In genomic region chr9:107540420-107540819, GRCm38 (mm10) we compare ENCODE assay signal across 13 mouse cellular contexts. TPM values are rescaled to one million over a fixed set of nuclear protein-coding genes. Genes with fewer than 3 reads are reported as not detected.
DNase-seq lines count a peak whose midpoint lies in the region; ATAC-seq and TF ChIP-seq lines count a peak whose summit lies in the region.
"Had no signal": no experiment of that assay in that cellular context is flagged by ENCODE, and none has a peak within 500 bp of the region (broad histone marks: within the 10 kb centered on the region; RNA-seq: fewer than 3 reads in every experiment).

No protein-coding gene starts in this region.

- 0 out of 2 replicates have a peak overlapping the region, but pooled peaks have one; percentile 95 for H3K4me2 ChIP-seq in forebrain, embryonic 14.5 days (ENCODE audit: low read length)
- no peak overlapping the region for H3K4me2 ChIP-seq in forebrain, embryonic 13.5 days
- H3K4me2 ChIP-seq in kidney, postnatal 0 days (ENCODE audit: low read length): peak overlapping the region; percentile 95; the same call in 1 of the 2 replicates
- peak overlapping the region; percentile 91; the same call in 1 of the 2 replicates for H3K4me2 ChIP-seq in embryonic facial prominence, embryonic 15.5 days (replicated peaks)
- peak overlapping the region; percentile 87 for H3K4me2 ChIP-seq in midbrain, embryonic 13.5 days (replicated peaks)

- no peak overlapping the region for H3K9ac ChIP-seq in forebrain, embryonic 14.5 days (ENCODE audit: low read length)
- H3K9ac ChIP-seq in forebrain, embryonic 13.5 days: no peak overlapping the region
- H3K9ac ChIP-seq in kidney, postnatal 0 days (ENCODE audit: low read depth, low read length): no peak overlapping the region
- H3K9ac ChIP-seq in embryonic facial prominence, embryonic 15.5 days: no peak overlapping the region
- H3K9ac ChIP-seq in midbrain, embryonic 13.5 days (replicated peaks): peak overlapping the region; percentile 77

- H3K36me3 ChIP-seq in forebrain, embryonic 14.5 days (ENCODE audit: control insufficient read depth, insufficient read depth, low read length): peaks cover 52% of the 10 kb centered on the region
- H3K36me3 ChIP-seq in forebrain, embryonic 13.5 days (ENCODE audit: poor library complexity, severe bottlenecking): peaks cover 52% of the 10 kb centered on the region
- peaks cover 28% of the 10 kb centered on the region for H3K36me3 ChIP-seq in kidney, postnatal 0 days (ENCODE audit: insufficient read depth, low read length)
- H3K36me3 ChIP-seq in embryonic facial prominence, embryonic 15.5 days: peaks cover 55% of the 10 kb centered on the region
- peaks cover 53% of the 10 kb centered on the region for H3K36me3 ChIP-seq in midbrain, embryonic 13.5 days

- H3K27ac ChIP-seq in forebrain, embryonic 14.5 days (ENCODE audit: low read depth, low read length): no peak overlapping the region
- H3K27ac ChIP-seq in forebrain, embryonic 13.5 days: no peak overlapping the region
- no peak overlapping the region for H3K27ac ChIP-seq in kidney, postnatal 0 days
- H3K27ac ChIP-seq in embryonic facial prominence, embryonic 15.5 days (replicated peaks): no peak overlapping the region
- no peak overlapping the region for H3K27ac ChIP-seq in midbrain, embryonic 13.5 days

- 0 out of 2 replicates have a peak overlapping the region, but pooled peaks have one; percentile 62 for H3K4me3 ChIP-seq in forebrain, embryonic 14.5 days (ENCODE audit: low read depth, low read length)
- H3K4me3 ChIP-seq in forebrain, embryonic 13.5 days: no peak overlapping the region
- H3K4me3 ChIP-seq in kidney, postnatal 0 days (replicated peaks; ENCODE audit: low read depth, low read length): no peak overlapping the region
- H3K4me3 ChIP-seq in embryonic facial prominence, embryonic 15.5 days (replicated peaks): no peak overlapping the region
- peak overlapping the region; percentile 55; the same call in 1 of the 2 replicates for H3K4me3 ChIP-seq in midbrain, embryonic 13.5 days (replicated peaks)

- DNase-seq in forebrain, embryonic 14.5 days (ENCODE audit: low spot score): no peak
- DNase-seq in kidney, postnatal 0 days (ENCODE audit: low spot score): peak; percentile 32
- no peak for DNase-seq in kidney, postnatal 4 days
- no peak for DNase-seq in right cerebral cortex, postnatal 36 days (ENCODE audit: low spot score in 2 of 2)
- no peak for DNase-seq in right cerebral cortex, postnatal 25 days
- DNase-seq: B cell, adult 2 months; cerebellum, postnatal 10 days; layer of hippocampus, postnatal 36 days had no signal

- whole genome bisulfite sequencing in forebrain, embryonic 14.5 days: 87% methylated on average over 4 of the region's 4 CpGs
- 79% methylated on average over 4 of the region's 4 CpGs for WGBS in forebrain, embryonic 13.5 days
- 45% methylated on average over 4 of the region's 4 CpGs for WGBS in kidney, postnatal 0 days
- 62% methylated on average over 4 of the region's 4 CpGs for WGBS in embryonic facial prominence, embryonic 15.5 days
- WGBS in midbrain, embryonic 13.5 days: 81% methylated on average over 4 of the region's 4 CpGs

- no peak for ATAC-seq in forebrain, embryonic 14.5 days
- no peak for ATAC-seq in forebrain, embryonic 13.5 days
- ATAC-seq in kidney, postnatal 0 days (replicated peaks; ENCODE audit: low FRiP score, low read depth): no peak
- ATAC-seq in embryonic facial prominence, embryonic 15.5 days (ENCODE audit: insufficient number of reproducible peaks, low FRiP score, low TSS enrichment, low read depth): no peak
- no peak for ATAC-seq in midbrain, embryonic 13.5 days

- no peak for TF ChIP-seq CTCF in kidney, postnatal 0 days (IDR thresholded peaks at IDR 0.05; ENCODE audit: low read depth)

- peaks cover 32% of the 10 kb centered on the region for H3K4me1 ChIP-seq in forebrain, embryonic 14.5 days (ENCODE audit: control insufficient read depth, insufficient read depth, low read length)
- peaks cover 46% of the 10 kb centered on the region for H3K4me1 ChIP-seq in forebrain, embryonic 13.5 days
- H3K4me1 ChIP-seq in kidney, postnatal 0 days (replicated peaks; ENCODE audit: insufficient read depth, low read length): peaks cover 27% of the 10 kb centered on the region
- H3K4me1 ChIP-seq in embryonic facial prominence, embryonic 15.5 days: peaks cover 42% of the 10 kb centered on the region
- H3K4me1 ChIP-seq in midbrain, embryonic 13.5 days (replicated peaks): peaks cover 49% of the 10 kb centered on the region

- H3K9me3 ChIP-seq in forebrain, embryonic 14.5 days (replicated peaks; ENCODE audit: control insufficient read depth, low read length): no peaks in the 10 kb centered on the region
- H3K9me3 ChIP-seq in forebrain, embryonic 13.5 days (replicated peaks): no peaks in the 10 kb centered on the region
- no peaks in the 10 kb centered on the region for H3K9me3 ChIP-seq in kidney, postnatal 0 days (replicated peaks; ENCODE audit: low read length)
- H3K9me3 ChIP-seq in embryonic facial prominence, embryonic 15.5 days (replicated peaks): no peaks in the 10 kb centered on the region
- H3K9me3 ChIP-seq in midbrain, embryonic 13.5 days: no peaks in the 10 kb centered on the region
- H3K9me3 ChIP-seq: G1E had no signal

- no peaks in the 10 kb centered on the region for H3K27me3 ChIP-seq in forebrain, embryonic 14.5 days (replicated peaks; ENCODE audit: control insufficient read depth, insufficient read depth, low read length)
- H3K27me3 ChIP-seq in forebrain, embryonic 13.5 days: no peaks in the 10 kb centered on the region
- no peaks in the 10 kb centered on the region for H3K27me3 ChIP-seq in kidney, postnatal 0 days (ENCODE audit: insufficient read depth, low read length)
- no peaks in the 10 kb centered on the region for H3K27me3 ChIP-seq in embryonic facial prominence, embryonic 15.5 days
- H3K27me3 ChIP-seq in midbrain, embryonic 13.5 days: no peaks in the 10 kb centered on the region

RNA-seq across cellular contexts. Expression of gene Cyb561d2, which starts 1.6 kb away (rescaled TPM):
- 33.1 and 38.0 TPM in 2 replicates for polyA plus RNA-seq in forebrain, embryonic 14.5 days (2014; fragmentation: Nextera tagmentation; extraction: Ambion mirVana)
- 23.2 and 25.7 TPM in 2 replicates for polyA plus RNA-seq in forebrain, embryonic 13.5 days (2015; fragmentation: Nextera tagmentation; extraction: Ambion mirVana)
- polyA plus RNA-seq in kidney, postnatal 0 days (2015; fragmentation: Nextera tagmentation; extraction: Ambion mirVana): 50.1 and 53.9 TPM in 2 replicates
- polyA plus RNA-seq in embryonic facial prominence, embryonic 15.5 days (2015; fragmentation: Nextera tagmentation; extraction: Ambion mirVana): 26.4 and 26.8 TPM in 2 replicates
- 28.3 and 29.1 TPM in 2 replicates for polyA plus RNA-seq in midbrain, embryonic 13.5 days (2015; fragmentation: Nextera tagmentation; extraction: Ambion mirVana)

RNA-seq across cellular contexts. Expression of gene Nprl2, which starts 1.6 kb away (rescaled TPM):
- polyA plus RNA-seq in forebrain, embryonic 14.5 days (2014; fragmentation: Nextera tagmentation; extraction: Ambion mirVana): 83.2 and 83.8 TPM in 2 replicates
- 59.0 and 61.9 TPM in 2 replicates for polyA plus RNA-seq in forebrain, embryonic 13.5 days (2015; fragmentation: Nextera tagmentation; extraction: Ambion mirVana)
- 43.8 and 45.5 TPM in 2 replicates for polyA plus RNA-seq in kidney, postnatal 0 days (2015; fragmentation: Nextera tagmentation; extraction: Ambion mirVana)
- 41.9 and 48.0 TPM in 2 replicates for polyA plus RNA-seq in embryonic facial prominence, embryonic 15.5 days (2015; fragmentation: Nextera tagmentation; extraction: Ambion mirVana)
- polyA plus RNA-seq in midbrain, embryonic 13.5 days (2015; fragmentation: Nextera tagmentation; extraction: Ambion mirVana): 67.7 and 70.8 TPM in 2 replicates

RNA-seq across cellular contexts. Expression of gene Tmem115, which starts 6.7 kb away (rescaled TPM):
- polyA plus RNA-seq in forebrain, embryonic 14.5 days (2014; fragmentation: Nextera tagmentation; extraction: Ambion mirVana): 44.4 and 53.4 TPM in 2 replicates
- 36.9 TPM in 2 replicates for polyA plus RNA-seq in forebrain, embryonic 13.5 days (2015; fragmentation: Nextera tagmentation; extraction: Ambion mirVana)
- polyA plus RNA-seq in kidney, postnatal 0 days (2015; fragmentation: Nextera tagmentation; extraction: Ambion mirVana): 53.2 and 54.7 TPM in 2 replicates
- 51.6 and 53.3 TPM in 2 replicates for polyA plus RNA-seq in embryonic facial prominence, embryonic 15.5 days (2015; fragmentation: Nextera tagmentation; extraction: Ambion mirVana)
- polyA plus RNA-seq in midbrain, embryonic 13.5 days (2015; fragmentation: Nextera tagmentation; extraction: Ambion mirVana): 38.6 and 41.3 TPM in 2 replicates

RNA-seq across cellular contexts. Expression of gene Zmynd10, which starts 6.7 kb away (rescaled TPM):
- 4.3 and 4.6 TPM in 2 replicates for polyA plus RNA-seq in forebrain, embryonic 14.5 days (2014; fragmentation: Nextera tagmentation; extraction: Ambion mirVana)
- polyA plus RNA-seq in forebrain, embryonic 13.5 days (2015; fragmentation: Nextera tagmentation; extraction: Ambion mirVana): 2.0 and 4.0 TPM in 2 replicates
- 6.7 and 7.9 TPM in 2 replicates for polyA plus RNA-seq in kidney, postnatal 0 days (2015; fragmentation: Nextera tagmentation; extraction: Ambion mirVana)
- 10.7 and 25.9 TPM in 2 replicates for polyA plus RNA-seq in embryonic facial prominence, embryonic 15.5 days (2015; fragmentation: Nextera tagmentation; extraction: Ambion mirVana)
- polyA plus RNA-seq in midbrain, embryonic 13.5 days (2015; fragmentation: Nextera tagmentation; extraction: Ambion mirVana): 1.1 and 1.5 TPM in 2 replicates
- polyA plus RNA-seq: heart, embryonic 11.5 days had no signal

RNA-seq across cellular contexts. Expression of gene Rassf1, which starts 10.9 kb away (rescaled TPM):
- polyA plus RNA-seq in forebrain, embryonic 14.5 days (2014; fragmentation: Nextera tagmentation; extraction: Ambion mirVana): 34.7 and 37.1 TPM in 2 replicates
- polyA plus RNA-seq in forebrain, embryonic 13.5 days (2015; fragmentation: Nextera tagmentation; extraction: Ambion mirVana): 39.3 and 43.2 TPM in 2 replicates
- 49.8 and 53.6 TPM in 2 replicates for polyA plus RNA-seq in kidney, postnatal 0 days (2015; fragmentation: Nextera tagmentation; extraction: Ambion mirVana)
- 82.0 and 87.7 TPM in 2 replicates for polyA plus RNA-seq in embryonic facial prominence, embryonic 15.5 days (2015; fragmentation: Nextera tagmentation; extraction: Ambion mirVana)
- polyA plus RNA-seq in midbrain, embryonic 13.5 days (2015; fragmentation: Nextera tagmentation; extraction: Ambion mirVana): 38.6 and 39.5 TPM in 2 replicates

Comparison
In these comparisons a context has a peak if more than half of its experiments do, and no peak if none do; other contexts are left out.
1. H3K4me3 ChIP-seq: peak in forebrain, embryonic 14.5 days (single experiment) and midbrain, embryonic 13.5 days (single experiment); none in forebrain, embryonic 13.5 days (single experiment), kidney, postnatal 0 days (single experiment) and embryonic facial prominence, embryonic 15.5 days (single experiment).